Mouse (Mus musculus) forebrain, postnatal 0 days (tissue): ENCODE results near the gene Aox2. TPM values are rescaled to one million over a fixed set of nuclear protein-coding genes. Genes with fewer than 3 reads are reported as not detected.
"Not testable (repeated sequence)": the region's sequence is repeated elsewhere in the genome, so short reads cannot be mapped to it uniquely, and the experiment has no call there.

Source experiments
- ATAC-seq: fragments of 200-750 bp; cut with Nextera tagmentation; 2 replicates; pipeline ENCODE4 v1.8.0; 2017; ENCODE audit warnings: mild to moderate bottlenecking, moderate library complexity
- DNase-seq: peaks from one replicate; pipeline ENCODE4 v3.0.0-alpha.2; 2015
- H3K27ac ChIP-seq: fragments of 300-500 bp; sonication (generic); 2 replicates; pipeline ENCODE4 v1.5.1; 2014; ENCODE audit warnings: low read depth, mild to moderate bottlenecking, antibody characterized with exemption, low read length, moderate library complexity, mixed read lengths
- H3K27me3 ChIP-seq: fragments of 300-500 bp; sonication (generic); 2 replicates; pipeline ENCODE4 v1.6.1; 2014; ENCODE audit warnings: mild to moderate bottlenecking, low read length, mixed read lengths; ENCODE audit not compliant: insufficient read depth
- H3K36me3 ChIP-seq: fragments of 300-500 bp; sonication (generic); 2 replicates; pipeline ENCODE4 v1.6.1; 2014; ENCODE audit warnings: mild to moderate bottlenecking, moderate library complexity; ENCODE audit not compliant: insufficient read depth
- H3K4me1 ChIP-seq: fragments of 300-500 bp; sonication (generic); 2 replicates; pipeline ENCODE4 v1.6.1; 2014; ENCODE audit warnings: antibody characterized with exemption; ENCODE audit not compliant: insufficient read depth
- H3K4me2 ChIP-seq: fragments of 300-500 bp; sonication (generic); 2 replicates; pipeline ENCODE4 v1.6.1; 2014; ENCODE audit warnings: low read depth, mild to moderate bottlenecking, moderate library complexity
- H3K4me3 ChIP-seq: fragments of 300-500 bp; sonication (generic); 2 replicates; pipeline ENCODE4 v1.5.1; 2014; ENCODE audit warnings: low read depth, low read length, mixed read lengths
- H3K9ac ChIP-seq: fragments of 300-500 bp; sonication (generic); 2 replicates; pipeline ENCODE4 v1.6.1; 2014; ENCODE audit warnings: mild to moderate bottlenecking
- H3K9me3 ChIP-seq: fragments of 300-500 bp; sonication (generic); 2 replicates; pipeline ENCODE4 v1.6.1; 2016; ENCODE audit warnings: low read length
- CTCF ChIP-seq: sonication (generic); IDR thresholded peaks from 2 replicates; pipeline ENCODE4 v1.5.1; 2016; ENCODE audit warnings: antibody characterized with exemption, control low read depth, low read depth
- WGBS: fragments of 180-500 bp; shearing (Covaris S2); extraction: QIAGEN DNeasy Blood & Tissue Kit; methylation state at CpG from one replicate; pipeline ENCODE4 v1.1.7; 2014; 5-methylcytosine and 5-hydroxymethylcytosine counted together
- polyA plus RNA-seq: library from polyadenylated mRNA; unstranded; fragments of >200 nt; fragmentation: Nextera tagmentation; extraction: Ambion mirVana; gene quantifications from 2 replicates; pipeline ENCODE4 v1.2.1, GENCODE M21; 2015
- total RNA-seq: library from RNA; depleted of rRNA; stranded (reverse); fragments of >200 nt; gene quantifications from 2 replicates; pipeline ENCODE4 v1.2.3, GENCODE M21; 2014

Aox2 gene
- total and polyA plus RNA-seq, 2 experiments from 2014 or later, result 0.05 TPM; not detected in 1

DNA sequence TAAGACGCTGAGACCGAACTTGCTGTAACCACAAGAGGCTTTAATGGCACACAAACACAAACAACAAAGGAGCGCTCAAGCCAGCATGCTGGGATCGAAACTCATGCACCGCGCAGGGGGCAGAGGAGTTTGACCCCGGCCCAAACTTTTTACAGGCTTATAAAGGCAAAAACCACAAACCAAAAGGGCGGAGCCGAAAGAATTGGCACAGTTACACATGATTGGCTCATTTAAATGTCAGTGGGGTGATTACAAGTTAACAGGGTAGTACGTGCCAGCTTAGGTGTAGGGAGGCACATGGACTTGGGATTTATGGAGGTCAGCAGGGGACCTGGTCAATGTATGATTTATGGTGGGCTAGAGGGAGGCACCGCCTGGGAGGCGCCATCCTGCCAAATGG lies 86.4 kb downstream of the Aox2 start:
- Histone ChIP-seq H3K27me3 (no peaks in the 10 kb centered on the region), H3K36me3 (no peaks in the 10 kb centered on the region), H3K4me3 (no peak overlapping the region), H3K4me2 (no peak overlapping the region), H3K9me3 (no peaks in the 10 kb centered on the region), H3K4me1 (no peaks in the 10 kb centered on the region), H3K9ac (no peak overlapping the region), H3K27ac (no peak overlapping the region)
- 95% methylated on average over 12 of the region's 12 CpGs for WGBS
- ATAC-seq (no peak), DNase-seq (no peak)
- no peak for TF ChIP-seq CTCF

DNA sequence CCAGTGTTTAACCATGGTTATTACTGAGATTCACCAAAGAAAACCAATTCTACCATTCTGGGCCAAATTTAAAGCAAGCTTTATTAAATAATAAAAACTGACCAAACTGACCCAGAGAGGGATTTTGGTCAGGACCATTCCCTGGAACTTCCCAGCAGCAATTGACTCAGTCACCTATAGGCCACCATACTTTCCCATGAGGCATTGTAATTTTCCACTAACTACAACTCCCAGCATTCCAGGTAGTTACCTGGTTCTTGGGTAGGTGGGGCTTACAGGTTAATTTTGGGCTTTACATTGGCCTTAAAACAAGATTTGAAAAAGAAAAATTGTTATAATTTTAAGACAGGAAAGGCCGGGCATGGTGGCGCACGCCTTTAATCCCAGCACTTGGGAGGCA lies 87.7 kb downstream of the Aox2 start:
- Histone ChIP-seq H3K9ac (no peak overlapping the region), H3K9me3 (no peaks in the 10 kb centered on the region), H3K27me3 (no peaks in the 10 kb centered on the region), H3K4me3 (no peak overlapping the region), H3K27ac (no peak overlapping the region), H3K4me1 (no peaks in the 10 kb centered on the region), H3K4me2 (no peak overlapping the region), H3K36me3 (no peaks in the 10 kb centered on the region)
- TF ChIP-seq CTCF, result no peak
- 96% methylated on average over 3 of the region's 3 CpGs for WGBS
- ATAC-seq (no peak), DNase-seq (no peak)

DNA sequence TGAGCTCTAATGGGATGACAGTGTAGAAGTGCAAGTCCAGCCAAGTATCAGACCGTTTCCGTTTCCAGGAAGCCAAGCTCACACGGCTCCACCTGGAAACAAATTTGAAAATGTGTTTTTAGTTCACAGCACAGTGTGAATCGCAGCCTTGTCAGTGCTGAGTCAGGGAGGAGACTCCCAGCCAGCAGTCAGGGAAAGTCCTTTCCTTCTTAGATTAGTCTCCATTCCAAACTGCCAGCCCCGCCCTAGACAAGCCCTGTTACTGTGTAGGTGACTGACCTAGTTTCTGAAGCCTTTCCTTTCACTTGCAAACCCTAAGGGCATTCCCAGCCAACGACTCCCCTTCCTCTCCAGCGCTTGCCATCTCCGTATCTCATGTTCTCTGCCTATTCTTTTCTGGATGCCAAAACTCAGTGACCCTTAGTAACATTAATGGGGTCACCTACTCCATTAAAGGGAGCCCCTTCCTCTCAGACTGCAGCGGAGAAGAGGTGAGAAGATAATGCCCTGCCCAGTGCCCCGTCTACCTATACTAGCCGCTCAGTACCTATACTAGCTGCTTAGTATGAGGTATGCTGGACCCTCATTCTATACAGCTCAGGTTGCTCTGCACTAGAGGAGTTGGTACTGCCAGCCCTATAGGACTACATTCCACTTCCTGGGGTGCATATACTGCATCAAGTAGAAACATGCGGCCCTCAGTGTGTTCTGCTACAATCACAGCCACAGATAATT lies 88.8 kb downstream of the Aox2 start:
- Histone ChIP-seq H3K36me3 (no peaks in the 10 kb centered on the region), H3K9ac (no peak overlapping the region), H3K4me2 (no peak overlapping the region), H3K4me3 (no peak overlapping the region), H3K27me3 (no peaks in the 10 kb centered on the region), H3K9me3 (no peaks in the 10 kb centered on the region), H3K27ac (no peak overlapping the region), H3K4me1 (no peaks in the 10 kb centered on the region)
- DNase-seq, result no peak
- WGBS, result 84% methylated on average over 12 of the region's 12 CpGs
- no peak for TF ChIP-seq CTCF
- no peak for ATAC-seq

DNA sequence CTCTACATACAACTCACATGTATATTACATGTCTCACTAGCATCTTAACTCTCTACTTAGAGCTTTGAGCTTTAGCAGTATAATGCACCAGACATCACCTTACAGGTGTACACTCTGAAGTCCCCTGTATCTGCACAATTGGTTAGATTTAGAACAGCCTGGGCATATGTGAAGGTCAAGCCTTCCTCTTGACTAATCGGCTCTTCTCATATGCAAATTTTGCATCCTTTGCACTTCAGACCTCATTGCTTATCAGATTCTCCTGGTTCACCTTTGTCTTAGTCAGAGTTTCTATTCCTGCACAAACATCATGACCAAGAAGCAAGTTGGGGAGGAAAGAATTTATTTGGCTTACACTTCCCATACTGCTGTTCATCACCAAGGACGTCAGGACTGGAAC lies 91.6 kb downstream of the Aox2 start:
- Histone ChIP-seq H3K9me3 (no peaks in the 10 kb centered on the region), H3K27ac (no peak overlapping the region), H3K9ac (no peak overlapping the region), H3K4me1 (no peaks in the 10 kb centered on the region), H3K36me3 (no peaks in the 10 kb centered on the region), H3K27me3 (no peaks in the 10 kb centered on the region), H3K4me3 (no peak overlapping the region), H3K4me2 (no peak overlapping the region)
- no peak for TF ChIP-seq CTCF
- DNase-seq (no peak), ATAC-seq (no peak)
- 81% methylated on average over 2 of the region's 2 CpGs for WGBS

- not testable (repeated sequence) for H3K27ac ChIP-seq, H3K4me1 ChIP-seq, H3K9me3 ChIP-seq, H3K9ac ChIP-seq, H3K27me3 ChIP-seq, DNase-seq, ATAC-seq, H3K36me3 ChIP-seq, H3K4me3 ChIP-seq, H3K4me2 ChIP-seq
- WGBS, result 84% methylated on average over 2 of the region's 2 CpGs
Measured at GRCm38 (mm10) chr1:58374266-58374665, 96.1 kb downstream of the Aox2 start.

DNA sequence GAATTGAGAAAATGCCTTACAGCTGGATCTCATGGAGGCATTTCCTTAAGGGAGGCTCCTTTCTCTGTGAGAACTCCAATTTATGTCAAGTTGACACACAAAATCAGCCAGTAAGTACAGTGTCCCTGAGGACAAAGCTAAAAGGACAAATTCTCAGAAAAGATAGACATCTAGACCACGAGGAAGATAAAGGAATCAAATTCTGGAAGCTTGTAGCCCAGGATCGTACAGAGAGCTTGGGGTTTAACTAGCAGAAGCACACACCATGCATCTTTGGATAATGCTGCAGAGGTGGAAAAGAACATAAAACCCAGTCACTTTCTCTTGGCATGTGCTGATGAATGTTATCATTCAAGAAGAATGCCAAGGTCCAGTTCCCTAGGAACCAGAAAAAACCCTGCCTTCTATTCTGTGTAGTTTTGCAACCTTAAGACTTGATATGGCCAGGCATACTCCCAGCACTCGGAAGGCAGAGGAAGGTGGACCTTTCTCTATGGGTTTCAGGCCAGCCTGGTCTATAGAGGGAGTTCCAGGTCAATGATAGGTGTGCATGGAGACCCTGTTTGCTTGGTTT lies 97.5 kb downstream of the Aox2 start:
- H3K27ac ChIP-seq, result no peak overlapping the region
- no peaks in the 10 kb centered on the region for H3K4me1 ChIP-seq
- H3K9ac ChIP-seq, result no peak overlapping the region
- H3K27me3 ChIP-seq, result no peaks in the 10 kb centered on the region
- H3K4me3 ChIP-seq, result no peak overlapping the region
- TF ChIP-seq CTCF, result no peak
- no peak for ATAC-seq
- H3K9me3 ChIP-seq, result no peaks in the 10 kb centered on the region
- no peaks in the 10 kb centered on the region for H3K36me3 ChIP-seq
- DNase-seq, result no peak
- H3K4me2 ChIP-seq, result no peak overlapping the region
- WGBS, result 80% methylated on average over 3 of the region's 3 CpGs

DNA sequence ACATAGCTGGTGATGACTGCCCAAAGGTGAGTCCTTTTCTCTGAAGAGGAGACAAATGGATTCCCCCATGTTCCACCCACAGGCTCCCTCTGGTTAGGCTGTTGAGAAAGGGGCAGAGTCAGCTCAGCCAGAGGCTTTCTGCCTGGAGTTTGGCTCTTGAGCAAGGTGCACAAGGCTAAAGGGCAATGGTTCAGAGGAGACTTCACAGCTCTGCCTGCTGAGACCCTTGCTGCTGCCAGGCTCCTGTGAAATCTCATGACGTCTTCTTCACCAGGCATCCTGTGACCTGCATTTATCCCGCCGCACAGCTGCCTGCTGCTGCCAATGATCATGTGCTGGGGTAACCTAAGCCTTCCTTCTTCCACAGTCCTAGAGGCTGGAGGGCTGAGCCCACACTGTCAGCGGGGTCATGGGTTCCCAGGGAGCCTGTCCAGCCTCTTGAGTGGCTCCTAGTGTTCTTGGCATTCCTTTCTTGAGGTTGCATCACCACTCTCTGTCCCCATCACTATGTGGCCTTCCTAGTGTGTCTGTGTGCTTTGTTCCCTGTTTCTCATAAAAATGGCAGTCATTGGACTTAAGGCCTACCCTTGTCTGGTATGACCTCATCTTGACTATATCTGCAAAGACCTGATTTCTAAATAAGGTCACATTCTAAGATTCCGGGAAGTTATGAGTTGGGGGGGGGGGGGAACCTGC lies 104.6 kb downstream of the Aox2 start:
- Histone ChIP-seq H3K9ac (no peak overlapping the region), H3K4me2 (no peak overlapping the region), H3K9me3 (no peaks in the 10 kb centered on the region), H3K4me3 (no peak overlapping the region), H3K36me3 (no peaks in the 10 kb centered on the region), H3K27me3 (no peaks in the 10 kb centered on the region), H3K4me1 (no peaks in the 10 kb centered on the region), H3K27ac (no peak overlapping the region)
- 83% methylated on average over 5 of the region's 5 CpGs for WGBS
- no peak for TF ChIP-seq CTCF
- no peak for DNase-seq
- no peak for ATAC-seq
